Mouse (Mus musculus): ENCODE results near the gene Usp53.

GRCm38 (mm10) chr3:122985183-122985944 is 1.1 kb upstream of the Usp53 start:
- TF ChIP-seq CTCF (IDR thresholded peaks at IDR 0.05; ENCODE audit: low read depth, low read length) (no peak), POLR2A (IDR thresholded peaks at IDR 0.05; ENCODE audit: borderline replicate concordance, low read depth, low read length) (no peak)

All from bone marrow macrophage, adult 2 months (primary cell).